Mouse (Mus musculus) splenic B cell, adult 2 months (primary cell): Measurements from ENCODE around the gene Ssr2.
A peak's percentile ranks its signal among the peaks of the same experiment; 100 is the strongest.

ENCODE experiments used
- DNase-seq: peaks from one replicate; pipeline ENCODE4 v3.0.0-alpha.2; 2011; ENCODE audit warnings: low read depth, low spot score
- H3K27me3 ChIP-seq: 2 replicates; pipeline ENCODE4 v1.6.1; 2012; ENCODE audit warnings: mild to moderate bottlenecking, low read length, moderate library complexity, mixed read lengths; ENCODE audit not compliant: control insufficient read depth, poor library complexity, insufficient read depth, severe bottlenecking
- H3K36me3 ChIP-seq: 2 replicates; pipeline ENCODE4 v1.6.1; 2012; ENCODE audit warnings: mild to moderate bottlenecking, low read length, moderate library complexity, mixed read lengths; ENCODE audit not compliant: control insufficient read depth, poor library complexity, insufficient read depth, severe bottlenecking

Gene Ssr2

GRCm38 (mm10) chr3:88536103-88536930, 39.4 kb upstream of the Ssr2 start:
- Histone ChIP-seq H3K27me3 (0 out of 2 replicates have a peak, but pooled peaks cover 2% of the 10 kb centered on the region), H3K36me3 (no peaks in the 10 kb centered on the region)
- peak; percentile 43 for DNase-seq

GRCm38 (mm10) chr3:88537146-88537545, 38.5 kb upstream of the Ssr2 start:
- no peaks in the 10 kb centered on the region for H3K36me3 ChIP-seq
- 0 out of 2 replicates have a peak, but pooled peaks cover 1% of the 10 kb centered on the region for H3K27me3 ChIP-seq
- DNase-seq = no peak

GRCm38 (mm10) chr3:88538271-88539145, 37.2 kb upstream of the Ssr2 start:
- Histone ChIP-seq H3K27me3 (no peaks in the 10 kb centered on the region), H3K36me3 (no peaks in the 10 kb centered on the region)
- DNase-seq = no peak

GRCm38 (mm10) chr3:88539397-88539796, 36.3 kb upstream of the Ssr2 start:
- H3K27me3 ChIP-seq = no peaks in the 10 kb centered on the region
- H3K36me3 ChIP-seq = no peaks in the 10 kb centered on the region
- no peak for DNase-seq

- no peaks in the 10 kb centered on the region for H3K27me3 ChIP-seq
- H3K36me3 ChIP-seq = no peaks in the 10 kb centered on the region
- DNase-seq = no peak
Measured at GRCm38 (mm10) chr3:88540085-88540484, 35.6 kb upstream of the Ssr2 start.

GRCm38 (mm10) chr3:88541622-88542401, 33.9 kb upstream of the Ssr2 start:
- DNase-seq = no peak
- Histone ChIP-seq H3K36me3 (no peaks in the 10 kb centered on the region), H3K27me3 (no peaks in the 10 kb centered on the region)

- DNase-seq = no peak
- Histone ChIP-seq H3K36me3 (no peaks in the 10 kb centered on the region), H3K27me3 (no peaks in the 10 kb centered on the region)
Measured at GRCm38 (mm10) chr3:88542486-88542885, 33.2 kb upstream of the Ssr2 start.

GRCm38 (mm10) chr3:88543174-88543573, 32.5 kb upstream of the Ssr2 start:
- DNase-seq = no peak
- Histone ChIP-seq H3K27me3 (no peaks in the 10 kb centered on the region), H3K36me3 (no peaks in the 10 kb centered on the region)

- DNase-seq = peak; percentile 31
- no peaks in the 10 kb centered on the region for H3K27me3 ChIP-seq
- H3K36me3 ChIP-seq = 0 out of 2 replicates have a peak, but pooled peaks cover 1% of the 10 kb centered on the region
Measured at GRCm38 (mm10) chr3:88543651-88544410, 31.8 kb upstream of the Ssr2 start.

GRCm38 (mm10) chr3:88544514-88544913, 31.2 kb upstream of the Ssr2 start:
- DNase-seq = peak; percentile 35
- no peaks in the 10 kb centered on the region for H3K27me3 ChIP-seq
- peaks cover 2% of the 10 kb centered on the region; the same call in 1 of the 2 replicates for H3K36me3 ChIP-seq

GRCm38 (mm10) chr3:88544955-88545591, 30.6 kb upstream of the Ssr2 start:
- H3K36me3 ChIP-seq = peaks cover 3% of the 10 kb centered on the region; the same call in 1 of the 2 replicates
- DNase-seq = peak; percentile 74

GRCm38 (mm10) chr3:88546674-88547418, 28.8 kb upstream of the Ssr2 start:
- Histone ChIP-seq H3K36me3 (peaks cover 3% of the 10 kb centered on the region; the same call in 1 of the 2 replicates), H3K27me3 (no peaks in the 10 kb centered on the region)
- no peak for DNase-seq

More at GRCm38 (mm10) chr3:88544955-88545591, 30.6 kb upstream of the Ssr2 start:
- H3K27me3 ChIP-seq = no peaks in the 10 kb centered on the region
